Mouse (Mus musculus): ENCODE measurements around the gene Fam221b.

The Fam221b gene

DNA sequence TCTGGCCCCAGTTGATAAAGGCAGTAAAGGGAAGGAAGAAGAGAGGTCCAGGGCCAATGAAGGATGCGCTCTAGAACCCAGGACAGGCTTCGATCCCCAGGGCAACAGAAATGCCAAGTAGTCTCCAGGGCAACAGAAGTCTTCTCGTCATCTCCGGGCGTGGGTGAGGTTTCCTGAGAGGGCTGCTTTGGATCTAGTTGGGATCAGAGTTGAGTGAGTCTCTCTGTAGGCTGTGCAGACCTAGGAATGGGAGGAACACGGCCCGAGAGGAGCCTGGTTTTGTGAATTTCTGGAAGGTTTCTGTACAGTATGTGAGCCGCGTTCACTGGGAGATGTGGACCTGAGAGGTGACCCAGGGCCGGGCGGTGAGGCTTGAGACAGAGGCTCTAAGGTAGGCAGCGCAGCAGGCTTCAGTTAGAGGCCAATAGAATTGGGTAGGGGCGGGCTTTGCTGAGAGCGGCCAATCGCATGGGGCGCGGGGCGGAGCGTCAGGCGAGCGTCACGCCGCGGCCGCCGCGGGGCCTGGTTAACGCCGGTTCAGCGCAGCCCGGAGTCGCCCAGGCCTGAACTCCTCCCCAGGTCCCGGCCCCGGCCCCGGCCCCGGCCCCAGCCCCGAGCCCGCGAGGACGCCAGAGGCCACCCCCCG lies at the start of gene Fam221b, which contains the start of gene Tmem8b:
Fam221b (minus strand) TSS at position 364 of the 646 bp plus-strand sequence.
Tmem8b (plus strand) TSS at position 190 of the 646 bp plus-strand sequence.
- DNase-seq (ENCODE audit: low read depth), result peak; percentile 79

DNA sequence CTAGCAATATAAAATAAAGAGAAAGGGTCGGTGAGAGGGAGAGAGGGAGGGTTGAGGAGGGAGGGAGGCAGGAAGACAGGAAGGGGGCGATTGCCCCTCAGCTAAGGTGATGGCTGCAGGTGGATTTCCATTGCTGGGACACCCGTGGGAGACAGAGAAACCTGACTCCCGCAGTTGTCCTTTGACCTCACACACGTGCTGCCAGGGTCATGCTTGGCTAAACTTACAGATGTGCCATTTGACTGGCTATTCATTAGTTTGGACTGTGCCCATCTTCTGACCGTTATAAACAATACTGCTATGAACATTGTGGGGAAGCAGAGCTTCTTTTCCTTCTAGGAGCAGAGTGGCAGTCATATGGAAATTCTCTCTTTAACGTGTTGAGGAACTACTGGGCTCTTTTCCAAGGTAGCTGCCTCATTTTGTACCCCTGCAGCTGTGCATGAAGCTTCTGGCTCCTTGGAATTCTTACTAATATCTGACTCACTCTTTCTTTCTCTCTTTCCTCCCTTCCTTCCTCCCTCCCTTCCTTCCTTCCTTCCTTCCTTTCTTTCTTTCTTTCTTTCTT lies 44.8 kb upstream of the Fam221b start:
- DNase-seq (ENCODE audit: low read depth), result no peak

DNA sequence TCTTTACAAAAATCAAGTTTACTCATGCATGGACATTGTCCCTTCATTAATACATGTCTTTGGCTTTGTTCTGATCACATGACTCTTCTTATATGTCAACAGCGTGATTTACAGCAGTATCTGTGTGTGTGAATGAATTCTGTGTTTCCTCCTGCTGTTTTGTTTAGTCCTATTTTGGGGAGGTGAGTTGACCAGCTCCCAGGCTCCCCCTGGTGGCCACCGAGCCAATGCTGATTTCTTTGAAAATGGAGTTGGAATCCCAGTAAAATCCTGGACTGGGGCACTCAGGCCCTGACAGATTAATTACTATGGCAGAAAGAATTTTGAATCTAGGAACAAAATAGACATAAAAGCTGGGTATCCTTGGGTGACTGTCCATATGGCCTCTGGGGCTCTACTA lies 42.9 kb upstream of the Fam221b start:
- no peak for DNase-seq (ENCODE audit: low read depth)

DNA sequence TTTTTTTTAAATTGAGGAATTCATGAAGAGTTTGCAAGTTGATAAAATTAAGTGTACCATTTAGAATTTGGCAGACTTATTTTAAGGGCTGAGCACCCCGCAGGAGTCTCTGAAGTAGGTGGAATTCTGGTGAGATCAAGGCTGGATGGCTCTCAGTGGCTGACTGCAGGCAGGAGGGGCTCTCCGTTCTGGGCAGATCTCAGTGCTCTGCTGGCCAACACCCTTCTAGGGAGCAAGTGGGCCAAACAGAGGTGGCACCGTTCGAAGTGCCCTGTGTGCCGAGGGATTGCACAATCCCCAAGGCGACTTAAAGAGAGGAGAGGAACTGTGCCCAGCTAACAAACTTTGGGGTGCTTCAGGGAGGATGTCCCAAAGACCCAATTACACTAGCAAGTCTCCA lies 40.9 kb upstream of the Fam221b start, which contains the start of gene Olfr71:
Olfr71 (minus strand) TSS at position 387 of the 400 bp plus-strand sequence.
- DNase-seq (ENCODE audit: low read depth), result no peak

DNA sequence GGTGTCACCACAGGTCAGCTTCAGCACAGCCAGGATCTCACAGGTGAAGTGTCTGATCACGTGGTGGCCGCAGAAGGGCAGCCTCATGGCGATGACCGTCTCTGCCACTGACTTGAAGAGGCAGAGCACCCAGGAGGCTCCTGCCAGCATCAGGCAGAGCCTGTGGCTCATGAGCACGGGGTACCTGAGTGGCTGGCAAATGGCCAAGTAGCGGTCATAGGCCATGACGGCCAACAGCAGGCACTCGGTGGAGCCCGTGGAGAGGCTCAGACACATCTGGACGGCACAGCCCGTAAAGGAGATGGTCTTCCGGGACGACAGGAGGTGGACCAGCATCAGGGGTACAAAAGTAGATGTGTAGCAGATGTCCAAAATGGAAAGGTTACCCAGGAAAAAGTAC lies 37.0 kb upstream of the Fam221b start:
- no peak for DNase-seq (ENCODE audit: low read depth)

DNA sequence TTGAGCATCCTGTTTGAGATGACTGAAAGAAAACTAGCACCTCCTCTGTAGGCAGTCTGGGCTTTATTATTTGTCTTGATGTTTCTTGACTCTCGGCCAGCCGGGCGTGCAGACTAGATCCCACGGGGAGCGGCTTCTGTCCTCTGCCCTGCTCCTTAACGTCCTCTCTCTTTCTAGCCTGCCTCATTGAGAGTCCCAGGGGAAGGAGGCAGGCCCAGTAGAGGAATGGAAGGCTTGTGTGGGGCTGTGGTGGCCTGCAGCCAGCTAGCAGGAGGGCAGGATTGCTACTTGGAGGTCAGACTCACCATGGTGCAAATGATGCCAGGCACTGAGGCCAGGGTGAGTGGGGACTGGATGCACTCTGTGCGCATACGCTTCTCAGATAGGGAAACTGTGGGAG lies 34.9 kb upstream of the Fam221b start:
- no peak for DNase-seq (ENCODE audit: low read depth)

DNA sequence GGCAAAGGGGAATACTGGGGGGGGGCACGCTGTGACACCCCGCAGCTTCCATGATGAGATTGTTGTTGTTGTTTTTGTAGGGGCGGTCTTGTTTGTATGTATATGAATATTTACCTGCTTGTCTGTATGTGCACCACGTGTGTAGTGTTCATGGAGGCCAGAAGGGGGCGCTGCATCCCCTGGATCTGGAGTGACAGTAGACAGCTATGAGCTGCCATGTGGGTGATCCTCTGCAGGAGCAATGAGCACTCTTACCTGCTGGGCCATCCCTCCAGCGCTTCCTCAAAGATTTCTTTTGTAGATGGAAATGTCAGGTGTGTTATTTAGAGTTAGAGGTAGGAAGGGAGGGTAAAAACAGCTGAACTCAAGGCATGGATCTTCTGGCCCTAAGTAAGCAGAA lies 34.5 kb upstream of the Fam221b start:
- no peak for DNase-seq (ENCODE audit: low read depth)

DNA sequence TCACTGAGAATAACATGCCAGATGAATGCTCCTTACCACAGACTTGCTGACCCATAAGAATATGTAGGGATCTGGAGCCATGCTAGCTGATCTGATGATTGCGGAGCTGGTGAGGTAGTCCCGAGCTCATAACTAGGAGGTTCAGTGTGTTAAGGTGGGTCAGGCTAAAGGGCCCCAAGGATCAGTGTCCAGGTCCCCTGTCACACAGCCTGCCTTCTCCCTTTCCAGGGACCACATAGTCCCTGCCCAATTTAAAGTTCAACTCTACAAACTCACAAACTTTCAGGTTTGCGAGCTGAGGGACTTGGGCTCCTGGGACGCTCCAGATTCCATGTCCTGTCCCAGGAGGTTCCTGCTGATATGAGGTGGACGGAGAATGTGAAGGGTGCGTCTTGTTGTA lies 31.8 kb upstream of the Fam221b start, which contains the start of gene Olfr70:
Olfr70 (minus strand) TSS at position 101 of the 400 bp plus-strand sequence.
- DNase-seq (ENCODE audit: low read depth), result no peak

DNA sequence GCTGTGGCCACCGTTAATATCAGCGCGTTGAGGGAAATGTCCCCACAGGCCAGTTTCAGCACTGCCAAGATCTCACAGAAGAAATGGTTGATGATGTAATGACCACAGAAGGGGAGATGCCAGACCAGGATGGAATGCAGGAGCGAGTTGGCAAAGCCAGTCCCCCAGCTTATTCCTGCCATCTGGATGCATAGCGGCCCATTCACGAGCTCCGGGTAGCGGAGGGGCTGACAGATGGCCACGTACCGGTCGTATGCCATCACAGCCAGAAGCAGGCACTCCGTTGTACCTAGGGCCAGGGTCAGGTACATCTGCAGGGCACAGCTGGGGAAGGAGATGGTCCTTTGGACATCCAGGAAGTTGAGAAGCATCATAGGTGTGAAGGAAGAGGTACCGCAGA lies 27.6 kb upstream of the Fam221b start:
- DNase-seq (ENCODE audit: low read depth), result no peak

DNA sequence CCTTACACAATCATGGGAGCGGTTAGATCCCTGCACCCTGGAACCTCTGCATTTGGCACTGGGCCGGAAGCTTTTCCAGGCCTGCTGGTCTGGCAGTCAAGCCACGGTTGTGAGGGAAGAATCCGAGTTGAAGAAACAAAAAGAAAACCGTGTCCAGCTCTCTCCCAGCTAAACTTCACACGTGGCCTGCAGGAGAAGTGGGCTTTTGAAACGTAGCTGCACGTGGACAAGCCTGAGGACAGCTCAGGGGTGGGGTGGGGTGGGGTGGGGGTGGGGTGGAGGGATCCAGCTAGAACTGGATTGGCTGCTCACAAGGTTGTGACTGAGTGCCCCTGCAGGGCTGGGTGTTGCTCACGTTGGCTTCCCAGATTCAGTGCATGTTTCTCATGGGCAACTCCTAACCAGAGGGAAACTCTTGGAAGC lies 26.3 kb upstream of the Fam221b start:
- no peak for DNase-seq (ENCODE audit: low read depth)

DNA sequence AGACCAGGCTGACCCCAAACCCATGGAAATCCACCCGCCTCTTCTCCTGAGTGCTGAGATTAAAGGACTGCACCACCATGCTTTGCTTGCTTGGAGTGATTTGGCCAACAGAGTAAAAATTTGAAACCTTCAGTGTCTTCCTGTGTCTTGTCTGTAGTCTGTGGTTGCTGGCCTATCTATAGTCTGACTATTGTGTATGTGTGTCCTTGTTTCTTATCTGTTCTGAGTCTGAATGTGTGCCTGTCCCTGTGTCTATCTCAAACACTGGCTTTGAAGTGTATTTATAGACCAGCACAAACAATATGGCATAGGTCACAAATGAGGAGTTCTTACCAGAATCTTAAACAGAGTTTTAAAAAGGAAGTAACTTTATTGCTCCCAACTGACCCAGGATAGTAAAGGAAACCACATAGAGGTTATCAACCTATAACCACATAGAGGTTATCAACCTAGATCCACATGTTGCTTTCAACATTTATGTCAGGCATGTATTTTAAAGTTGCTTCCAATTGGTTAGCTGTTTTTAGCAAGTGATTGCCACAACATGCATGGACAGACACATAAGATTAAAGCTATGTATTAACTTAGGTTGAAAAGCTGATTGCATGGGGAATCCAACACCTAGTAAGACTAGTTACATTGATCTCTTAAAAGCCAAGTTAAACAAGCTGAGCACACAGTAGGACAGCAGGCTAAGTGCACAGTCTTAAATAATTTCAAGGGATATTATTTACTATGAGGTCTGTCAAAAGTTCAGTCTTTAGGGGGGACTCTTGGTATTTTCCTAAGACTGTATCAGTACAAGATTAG lies 25.7 kb upstream of the Fam221b start:
- no peak for DNase-seq (ENCODE audit: low read depth)

DNA sequence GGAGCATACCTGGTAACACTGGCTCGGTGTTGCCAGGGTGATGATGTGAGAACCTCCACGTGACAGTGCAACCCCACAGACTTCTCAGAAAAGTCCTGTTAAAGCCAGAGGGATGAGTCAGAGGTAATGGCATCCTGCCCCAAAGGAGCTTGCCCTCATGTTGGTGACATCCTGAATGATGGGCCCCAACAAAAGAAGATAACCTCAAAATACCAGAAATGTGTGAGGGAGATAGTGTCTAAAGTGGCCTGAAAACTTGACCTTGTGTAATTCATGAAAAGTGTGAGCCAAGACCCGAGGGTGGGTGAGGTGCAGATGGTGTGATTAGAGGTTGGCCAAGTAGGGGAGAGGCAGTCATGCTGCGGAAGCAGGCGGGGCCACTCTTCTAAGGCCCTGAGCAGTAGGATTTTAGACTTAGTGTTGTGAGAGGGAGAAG lies 24.9 kb upstream of the Fam221b start:
- peak; percentile 21 for DNase-seq (ENCODE audit: low read depth)

DNA sequence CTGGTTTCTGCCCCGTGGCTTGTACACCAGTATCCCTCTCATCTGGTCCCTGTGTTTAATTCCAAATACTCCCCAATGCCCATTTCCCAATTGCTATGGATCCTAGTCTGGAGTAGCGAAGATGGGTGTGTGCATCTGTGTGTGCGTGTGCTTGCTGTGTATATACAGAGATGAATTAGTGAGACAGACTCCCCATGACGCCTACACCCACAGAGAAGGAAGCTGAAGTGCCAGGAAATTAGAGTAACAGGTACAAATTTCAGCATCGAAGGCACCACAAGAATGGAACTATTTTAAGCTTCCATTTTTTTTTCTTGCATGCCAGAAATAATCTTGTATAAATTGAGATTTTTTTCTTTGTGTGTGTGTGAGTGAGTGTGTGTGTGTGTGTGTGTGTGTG lies 22.1 kb upstream of the Fam221b start:
- DNase-seq (ENCODE audit: low read depth), result no peak

DNA sequence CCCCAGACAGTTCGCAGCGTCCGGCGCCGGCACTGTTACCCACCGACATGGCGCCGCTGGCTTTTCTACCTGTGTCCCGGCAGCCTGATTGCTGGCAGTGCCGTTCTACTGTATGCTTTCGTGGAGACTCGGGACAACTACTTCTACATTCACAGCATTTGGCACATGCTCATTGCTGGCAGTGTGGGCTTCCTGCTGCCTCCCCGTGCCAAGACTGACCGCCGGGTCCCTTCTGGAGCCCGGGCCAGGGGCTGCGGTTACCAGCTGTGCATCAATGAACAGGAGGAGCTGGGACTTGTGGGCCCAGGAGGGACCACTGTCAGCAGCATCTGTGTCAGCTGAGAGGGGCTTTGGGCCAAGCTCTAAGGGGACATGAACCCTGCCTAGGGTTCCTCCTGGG lies 21.1 kb upstream of the Fam221b start:
- no peak for DNase-seq (ENCODE audit: low read depth)

DNA sequence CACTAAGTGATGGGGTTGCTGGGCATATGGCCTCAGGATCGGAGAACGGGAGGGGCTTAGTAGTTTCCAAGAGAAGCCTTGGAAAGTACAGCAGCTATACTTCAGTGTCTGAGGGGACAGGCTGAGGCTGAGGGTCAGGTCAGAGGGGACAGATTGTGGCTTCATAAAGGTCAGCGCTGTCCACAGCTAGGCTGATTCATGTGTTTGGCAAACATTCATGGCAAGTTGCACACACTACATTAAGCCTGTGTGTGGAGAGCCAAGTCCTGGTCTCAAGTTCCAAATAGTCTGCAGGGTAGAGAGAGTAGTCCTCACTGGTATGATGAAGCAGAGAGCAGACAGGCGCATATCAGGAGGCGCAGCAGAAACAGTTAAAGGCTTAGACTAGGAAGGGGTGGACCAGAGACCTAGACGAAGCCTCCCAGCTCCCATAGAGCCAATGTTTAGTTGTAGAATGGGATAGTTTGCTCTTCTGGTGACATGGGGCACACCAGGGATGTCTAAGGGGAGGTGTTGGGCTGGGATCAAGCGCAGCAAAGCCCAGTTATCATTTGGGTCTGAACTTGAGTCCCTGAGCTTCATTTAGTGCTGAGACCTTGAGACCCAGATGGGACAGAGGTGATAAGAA lies 10.6 kb upstream of the Fam221b start:
- no peak for DNase-seq (ENCODE audit: low read depth)

DNA sequence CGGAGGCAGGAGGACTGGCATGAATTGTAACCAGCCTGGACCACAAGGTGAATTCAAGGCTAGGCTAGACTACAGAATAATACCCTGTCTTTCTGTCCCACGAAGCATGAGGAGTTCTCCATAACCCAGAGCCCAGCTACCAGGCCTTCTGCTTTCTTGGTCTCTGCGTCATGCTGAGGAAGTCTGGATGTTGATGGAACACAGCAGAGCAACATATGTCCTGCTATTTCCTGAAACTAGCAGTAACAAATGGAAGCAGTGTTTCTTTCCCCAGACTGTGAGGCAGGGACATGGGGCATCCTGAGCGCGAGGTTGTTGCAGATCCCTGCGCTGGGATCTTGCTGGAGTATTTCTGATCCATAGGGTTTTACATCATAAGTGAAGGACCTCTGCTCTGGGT lies 9.6 kb upstream of the Fam221b start:
- no peak for DNase-seq (ENCODE audit: low read depth)

DNA sequence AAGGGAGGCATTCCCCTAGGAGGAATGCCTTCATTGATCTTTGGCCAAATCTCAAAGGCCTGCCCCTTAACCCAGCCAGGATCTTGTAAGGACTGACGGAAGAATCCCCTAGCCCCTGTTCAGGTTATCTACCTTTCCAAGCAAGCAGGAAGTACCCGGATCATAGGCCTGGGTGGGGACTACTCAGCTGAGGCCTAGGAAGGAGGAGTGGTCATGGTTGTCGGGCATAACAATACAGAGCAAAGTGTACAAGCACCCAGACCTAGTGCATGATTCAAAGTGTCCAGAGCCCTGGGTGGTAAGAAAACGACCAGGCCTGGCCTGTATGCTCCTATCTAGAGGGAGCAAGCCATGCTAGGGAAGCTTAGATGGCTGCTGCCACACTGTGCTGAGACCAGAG lies 6.7 kb upstream of the Fam221b start:
- DNase-seq (ENCODE audit: low read depth), result no peak

DNA sequence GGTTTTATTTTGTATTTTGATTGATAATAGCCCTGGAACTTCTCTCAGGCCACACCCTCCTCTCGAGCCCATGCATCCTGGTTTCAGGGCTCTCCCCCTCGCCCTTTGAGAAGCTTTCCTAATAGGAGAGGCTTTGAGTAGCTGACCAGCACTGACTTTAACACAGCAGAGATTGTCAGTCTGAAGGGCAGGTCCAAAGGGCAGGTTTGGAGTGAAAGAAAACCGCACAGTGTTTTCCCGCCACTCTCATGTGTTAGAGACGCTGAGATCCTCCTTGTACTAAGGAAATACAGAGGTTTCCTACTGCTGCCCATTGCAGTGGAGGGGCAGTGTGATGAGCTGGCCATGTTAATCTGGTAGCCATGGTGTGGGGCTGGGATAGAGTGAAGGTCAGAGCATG lies 6.0 kb upstream of the Fam221b start:
- DNase-seq (ENCODE audit: low read depth), result no peak

DNA sequence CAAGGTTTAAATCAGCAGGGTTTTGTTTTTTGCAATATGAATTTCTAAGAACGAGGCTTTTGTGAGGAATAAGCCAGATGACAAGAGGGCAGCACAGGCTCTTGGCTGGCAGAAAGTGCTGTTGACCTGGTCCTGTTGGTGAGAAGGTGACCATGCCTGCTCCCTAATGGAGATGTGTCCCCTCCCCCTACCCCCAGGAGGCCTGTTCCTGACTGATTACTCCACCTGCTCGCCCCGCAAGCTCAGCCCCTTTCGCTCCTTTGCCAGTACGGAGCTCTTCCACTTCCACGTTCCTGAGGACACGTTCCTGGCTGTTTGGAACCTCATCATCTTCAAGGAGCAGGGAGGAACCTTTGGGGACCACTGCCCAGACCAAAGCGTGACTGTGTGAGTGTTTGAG lies 4.8 kb upstream of the Fam221b start:
- no peak for DNase-seq (ENCODE audit: low read depth)

DNA sequence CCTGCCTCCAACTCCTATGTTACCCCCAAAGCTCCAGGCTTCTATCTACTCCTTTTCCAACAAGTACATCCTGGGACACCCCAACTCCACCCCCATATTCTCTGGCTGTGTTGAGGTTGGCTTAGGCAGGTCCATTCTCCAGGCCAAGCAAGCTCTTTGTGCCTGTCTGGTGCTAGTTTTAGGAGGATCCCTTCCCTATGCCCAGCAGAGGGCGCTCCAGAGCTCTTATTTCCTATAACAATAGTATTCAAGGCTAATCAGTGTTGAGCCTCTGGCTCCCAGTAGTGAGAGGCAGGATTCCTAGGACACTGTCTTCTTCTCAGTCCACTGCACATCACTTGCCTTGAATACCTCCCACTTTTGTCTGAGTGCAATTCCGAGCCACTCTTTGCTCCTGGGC lies 3.1 kb upstream of the Fam221b start:
- peak; percentile 90 for DNase-seq (ENCODE audit: low read depth)

DNA sequence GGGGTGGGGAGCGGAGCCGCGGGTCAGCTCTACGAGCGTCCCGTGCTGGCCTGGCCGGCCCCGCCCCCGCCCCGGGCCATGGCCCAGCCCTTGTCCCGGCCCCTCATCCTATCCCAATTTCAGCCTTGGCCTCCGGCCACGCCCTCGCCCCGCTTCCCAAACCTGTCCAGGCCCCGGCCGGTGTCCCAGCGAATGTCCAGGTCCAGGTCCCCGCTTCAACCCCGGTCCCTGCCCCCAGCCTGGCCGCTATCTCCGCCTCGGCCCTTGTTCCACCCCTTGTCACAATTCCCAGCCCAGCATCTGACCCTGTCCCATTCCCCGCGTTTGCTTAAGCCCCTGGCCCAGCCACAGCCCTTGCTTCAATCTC lies 466 bp upstream of the Fam221b start:
- no peak for DNase-seq (ENCODE audit: low read depth)

DNA sequence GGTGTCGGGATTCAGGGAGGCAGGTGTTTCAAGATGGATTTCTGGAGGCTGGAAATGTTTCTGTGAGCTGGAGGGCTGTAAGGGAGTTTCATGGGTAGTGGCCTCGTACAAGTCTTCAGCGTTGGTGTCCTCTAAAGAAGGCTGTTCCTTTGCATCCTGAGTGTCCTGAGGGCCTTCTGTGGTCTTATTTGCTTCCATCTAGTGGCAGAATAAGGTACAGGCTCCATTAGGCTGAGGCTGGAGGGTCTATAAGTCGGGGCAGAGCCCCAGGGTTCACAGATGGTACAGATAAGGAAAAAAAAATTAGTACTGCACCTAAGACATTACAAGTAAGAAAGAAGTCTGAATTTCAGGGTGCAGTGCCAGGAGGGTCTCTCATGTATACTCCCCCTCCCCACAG lies 2.5 kb downstream of the Fam221b start:
- DNase-seq (ENCODE audit: low read depth), result no peak

DNA sequence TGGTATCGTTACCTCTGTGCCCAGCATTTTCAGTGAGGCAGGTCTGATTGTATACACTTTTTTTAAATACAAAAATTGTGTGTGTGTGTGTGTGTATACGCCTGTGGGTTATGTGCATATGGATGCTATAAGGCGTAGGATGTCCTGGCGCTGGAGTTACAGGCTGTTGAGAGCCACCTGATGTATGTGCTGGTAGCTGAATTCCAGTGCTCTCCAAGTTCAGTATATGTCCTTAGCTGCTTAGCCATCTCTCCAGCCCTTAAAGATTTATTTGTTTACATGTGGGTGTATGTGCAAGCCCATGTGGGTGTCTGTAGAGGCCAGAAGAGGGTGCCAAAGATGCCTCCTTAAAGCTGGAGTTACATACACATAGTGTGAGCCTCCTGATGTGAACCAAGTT lies 11.8 kb downstream of the Fam221b start:
- no peak for DNase-seq (ENCODE audit: low read depth)
